Mouse (Mus musculus) hindbrain, postnatal 0 days (tissue): ENCODE data around the gene Sh2b2. TPM values are rescaled to one million over a fixed set of nuclear protein-coding genes. Genes with fewer than 3 reads are reported as not detected.
"Not testable (repeated sequence)": the region's sequence is repeated elsewhere in the genome, so short reads cannot be mapped to it uniquely, and the experiment has no call there.

ENCODE experiments used
- ATAC-seq: fragments of 200-750 bp; cut with Nextera tagmentation; 2 replicates; pipeline ENCODE4 v1.8.0; 2017; ENCODE audit warnings: mild to moderate bottlenecking, moderate TSS enrichment, moderate library complexity
- DNase-seq: peaks from one replicate; pipeline ENCODE4 v3.0.0-alpha.2; 2015; ENCODE audit warnings: low spot score
- H3K27ac ChIP-seq: fragments of 300-500 bp; sonication (generic); 2 replicates; pipeline ENCODE4 v1.5.1; 2014; ENCODE audit warnings: mild to moderate bottlenecking
- H3K27me3 ChIP-seq: fragments of 300-500 bp; sonication (generic); 2 replicates; pipeline ENCODE4 v1.6.1; 2014; ENCODE audit warnings: low read length, mixed read lengths; ENCODE audit not compliant: insufficient read depth
- H3K36me3 ChIP-seq: fragments of 300-500 bp; sonication (generic); 2 replicates; pipeline ENCODE4 v1.6.1; 2014; ENCODE audit warnings: low read length, mixed read lengths; ENCODE audit not compliant: insufficient read depth
- H3K4me1 ChIP-seq: fragments of 300-500 bp; sonication (generic); 2 replicates; pipeline ENCODE4 v1.6.1; 2014; ENCODE audit warnings: antibody characterized with exemption, low read length, mixed read lengths; ENCODE audit not compliant: insufficient read depth
- H3K4me2 ChIP-seq: fragments of 300-500 bp; sonication (generic); 2 replicates; pipeline ENCODE4 v1.6.1; 2014; ENCODE audit warnings: low read depth, mild to moderate bottlenecking, low read length, moderate library complexity, mixed read lengths
- H3K4me3 ChIP-seq: fragments of 300-500 bp; sonication (generic); 2 replicates; pipeline ENCODE4 v1.5.1; 2014; ENCODE audit warnings: low read length
- H3K9ac ChIP-seq: fragments of 300-500 bp; sonication (generic); replicated peaks from 2 replicates; pipeline ENCODE4 v1.6.1; 2014; ENCODE audit warnings: mild to moderate bottlenecking, low read length, moderate library complexity, mixed read lengths
- H3K9me3 ChIP-seq: fragments of 300-500 bp; sonication (generic); 2 replicates; pipeline ENCODE4 v1.6.1; 2016; ENCODE audit warnings: low read length, mixed read lengths
- CTCF ChIP-seq: IDR thresholded peaks from 2 replicates; pipeline ENCODE4 v1.5.1; 2016; ENCODE audit warnings: antibody characterized with exemption, control low read depth, low read depth
- whole genome bisulfite sequencing: fragments of 180-500 bp; shearing (Covaris S2); extraction: QIAGEN DNeasy Blood & Tissue Kit; methylation state at CpG from one replicate; pipeline ENCODE4 v1.1.7; 2014; 5-methylcytosine and 5-hydroxymethylcytosine counted together
- polyA plus RNA-seq: library from polyadenylated mRNA; unstranded; fragments of >200 nt; fragmentation: Nextera tagmentation; extraction: Ambion mirVana; gene quantifications from 2 replicates; pipeline ENCODE4 v1.2.1, GENCODE M21; 2015
- total RNA-seq: library from RNA; depleted of rRNA; stranded (reverse); fragments of >200 nt; gene quantifications from 2 replicates; pipeline ENCODE4 v1.2.3, GENCODE M21; 2014

Gene Sh2b2
- total and polyA plus RNA-seq, 2 experiments from 2014 or later, result 15.3 to 49.6 TPM

DNA sequence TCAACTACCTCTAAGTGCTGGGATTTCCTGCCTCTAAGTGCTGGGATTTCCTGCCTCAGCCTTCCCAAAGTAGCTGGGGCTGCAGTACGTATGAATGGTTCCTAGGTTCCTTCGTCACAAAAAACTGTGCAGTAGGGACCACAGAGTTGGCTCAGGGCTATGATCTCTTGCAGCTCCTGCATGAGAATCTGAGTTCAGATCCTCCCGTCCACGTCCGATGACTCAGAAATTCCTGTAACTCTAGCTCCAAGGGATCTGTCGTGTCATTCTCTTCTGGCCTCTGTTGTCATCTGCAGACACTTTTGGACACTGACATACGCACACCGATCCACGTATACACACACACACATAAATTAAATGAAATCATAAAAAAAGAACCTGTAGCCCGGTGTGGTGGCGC lies 33.6 kb downstream of the Sh2b2 start:
- WGBS, result 93% methylated on average over 11 of the region's 11 CpGs
- no peak for ATAC-seq

DNA sequence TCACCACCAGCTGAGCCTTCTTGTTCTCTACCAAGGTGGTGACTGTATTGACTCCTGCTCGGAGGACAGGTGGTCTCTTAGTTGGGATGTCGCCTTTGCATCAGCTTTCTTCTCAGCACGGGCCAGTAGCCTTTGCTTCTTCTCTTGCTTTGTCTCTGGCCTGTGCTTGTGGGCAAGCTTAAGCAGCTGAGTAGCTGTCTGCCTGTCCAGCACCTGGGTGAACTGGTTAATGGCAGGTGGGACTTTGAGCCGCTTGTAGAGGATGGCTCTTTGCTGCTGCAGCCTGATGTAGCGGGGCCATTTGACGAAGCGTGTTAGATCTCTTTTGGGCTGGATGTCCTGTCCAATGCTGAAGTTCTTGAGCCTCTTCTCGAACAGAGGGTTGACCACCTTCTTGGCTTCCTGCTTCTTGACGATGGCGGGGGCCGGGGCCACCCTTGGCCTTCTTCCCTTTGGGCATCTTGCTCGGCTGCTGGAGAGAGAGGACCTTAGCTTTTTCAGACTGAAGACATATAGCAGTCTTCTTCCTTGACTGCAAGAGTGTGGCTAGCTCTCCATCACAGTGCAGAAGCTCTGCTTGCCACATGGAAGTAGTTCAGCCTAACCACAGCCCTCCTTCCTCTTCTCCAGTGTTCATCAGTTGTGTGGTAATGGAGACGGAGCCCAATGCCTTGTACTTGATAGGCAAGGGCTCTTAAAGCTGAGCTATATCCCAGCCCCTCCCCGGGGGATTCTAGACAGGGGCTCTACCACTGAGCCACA lies 34.8 kb downstream of the Sh2b2 start:
- not testable (repeated sequence) for H3K27ac ChIP-seq, H3K4me3 ChIP-seq, H3K27me3 ChIP-seq, H3K36me3 ChIP-seq, H3K9ac ChIP-seq, H3K4me2 ChIP-seq, H3K9me3 ChIP-seq, DNase-seq, H3K4me1 ChIP-seq, ATAC-seq
- 94% methylated on average over 14 of the region's 14 CpGs for WGBS

More for the DNA sequence above, 33.6 kb downstream of the Sh2b2 start:
- Histone ChIP-seq H3K4me3 (no peak overlapping the region), H3K4me1 (no peaks in the 10 kb centered on the region), H3K36me3 (no peaks in the 10 kb centered on the region), H3K9ac (no peak overlapping the region), H3K4me2 (no peak overlapping the region), H3K9me3 (no peaks in the 10 kb centered on the region), H3K27me3 (no peaks in the 10 kb centered on the region), H3K27ac (no peak overlapping the region)
- TF ChIP-seq CTCF, result no peak
- no peak for DNase-seq

DNA sequence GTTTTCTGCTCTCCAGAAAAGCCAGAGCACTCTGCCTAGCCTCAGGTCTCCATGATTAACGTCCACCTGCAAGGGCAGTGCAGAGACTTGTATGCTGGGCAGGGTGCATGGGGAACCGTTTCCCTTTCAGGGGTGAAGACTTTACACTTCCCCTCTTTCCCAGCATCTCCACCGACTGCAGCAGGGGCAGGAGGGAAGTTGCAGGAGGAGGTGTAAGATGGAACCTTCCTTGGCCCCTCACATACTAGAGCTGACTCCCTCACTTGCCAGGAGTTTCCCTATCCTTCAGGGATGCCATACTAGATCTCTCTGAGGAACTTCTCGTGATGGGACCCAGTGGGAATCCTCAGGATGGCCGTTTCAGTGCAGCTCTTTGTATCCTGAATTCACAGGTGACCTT lies 35.8 kb downstream of the Sh2b2 start:
- H3K4me3 ChIP-seq, result no peak overlapping the region
- H3K27me3 ChIP-seq, result no peaks in the 10 kb centered on the region
- H3K9ac ChIP-seq, result no peak overlapping the region
- no peaks in the 10 kb centered on the region for H3K4me1 ChIP-seq
- H3K9me3 ChIP-seq, result no peaks in the 10 kb centered on the region
- H3K4me2 ChIP-seq, result no peak overlapping the region
- DNase-seq (no peak), ATAC-seq (no peak)
- WGBS, result 74% methylated on average over 5 of the region's 5 CpGs
- no peaks in the 10 kb centered on the region for H3K36me3 ChIP-seq
- H3K27ac ChIP-seq, result no peak overlapping the region
- TF ChIP-seq CTCF, result no peak

DNA sequence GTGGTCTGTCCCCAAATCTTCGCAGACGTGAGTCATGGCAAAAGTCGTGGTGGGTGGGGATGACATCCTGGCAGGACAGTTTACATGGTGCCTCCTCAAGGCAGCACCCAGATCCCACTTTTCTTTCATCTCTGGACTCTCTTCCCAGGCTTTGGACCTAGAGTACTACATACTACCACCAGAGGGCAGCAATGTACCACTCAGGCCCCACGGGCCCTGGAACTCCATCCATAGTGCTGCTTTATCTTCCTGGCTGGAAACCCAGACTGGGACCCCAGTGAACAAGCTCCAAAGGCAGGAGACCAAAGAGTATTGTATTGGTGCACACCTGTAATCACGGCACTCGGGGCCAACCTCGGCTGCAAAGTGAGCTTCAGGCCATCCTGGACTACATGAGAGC lies 44.5 kb downstream of the Sh2b2 start:
- Histone ChIP-seq H3K4me1 (peaks cover 6% of the 10 kb centered on the region; the same call in 1 of the 2 replicates), H3K27me3 (no peaks in the 10 kb centered on the region), H3K4me2 (no peak overlapping the region), H3K9me3 (no peaks in the 10 kb centered on the region), H3K9ac (no peak overlapping the region), H3K27ac (no peak overlapping the region), H3K4me3 (no peak overlapping the region), H3K36me3 (0 out of 2 replicates have a peak, but pooled peaks cover 1% of the 10 kb centered on the region)
- WGBS, result 32% methylated on average over 7 of the region's 7 CpGs
- TF ChIP-seq CTCF, result peak; percentile 96
- DNase-seq (peak; percentile 89), ATAC-seq (peak; percentile 70; the same call in 1 of the 2 replicates)

DNA sequence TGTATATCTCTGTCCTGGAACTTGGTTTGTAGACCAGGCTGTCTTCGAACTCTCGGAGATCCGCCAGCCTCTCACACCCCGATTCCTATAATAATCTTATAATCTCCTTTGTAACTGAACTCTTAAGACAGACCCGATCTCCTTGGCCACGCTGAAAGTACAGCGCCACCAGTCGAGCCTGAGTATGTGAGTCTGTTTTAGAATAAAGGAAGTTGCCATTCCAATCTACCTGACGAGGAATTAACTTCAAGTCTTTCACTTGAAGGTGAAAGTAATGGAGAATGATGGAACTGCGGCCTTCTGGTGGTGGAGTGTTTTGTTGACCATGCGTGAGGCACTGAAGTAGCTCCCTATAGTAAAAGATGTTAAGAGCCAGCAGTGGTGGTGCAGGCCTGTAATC lies 46.8 kb downstream of the Sh2b2 start:
- H3K4me2 ChIP-seq, result peak overlapping the region; percentile 97
- peak overlapping the region; percentile 92 for H3K9ac ChIP-seq
- H3K4me1 ChIP-seq, result peaks cover 6% of the 10 kb centered on the region; the same call in 1 of the 2 replicates
- ATAC-seq (no peak), DNase-seq (no peak)
- peak overlapping the region; percentile 97 for H3K4me3 ChIP-seq
- no peak overlapping the region for H3K27ac ChIP-seq
- no peaks in the 10 kb centered on the region for H3K27me3 ChIP-seq
- no peaks in the 10 kb centered on the region for H3K9me3 ChIP-seq
- H3K36me3 ChIP-seq, result peaks cover 13% of the 10 kb centered on the region; the same call in 1 of the 2 replicates
- TF ChIP-seq CTCF, result peak; percentile 27; the same call in 1 of the 2 replicates
- WGBS, result 29% methylated on average over 11 of the region's 11 CpGs

DNA sequence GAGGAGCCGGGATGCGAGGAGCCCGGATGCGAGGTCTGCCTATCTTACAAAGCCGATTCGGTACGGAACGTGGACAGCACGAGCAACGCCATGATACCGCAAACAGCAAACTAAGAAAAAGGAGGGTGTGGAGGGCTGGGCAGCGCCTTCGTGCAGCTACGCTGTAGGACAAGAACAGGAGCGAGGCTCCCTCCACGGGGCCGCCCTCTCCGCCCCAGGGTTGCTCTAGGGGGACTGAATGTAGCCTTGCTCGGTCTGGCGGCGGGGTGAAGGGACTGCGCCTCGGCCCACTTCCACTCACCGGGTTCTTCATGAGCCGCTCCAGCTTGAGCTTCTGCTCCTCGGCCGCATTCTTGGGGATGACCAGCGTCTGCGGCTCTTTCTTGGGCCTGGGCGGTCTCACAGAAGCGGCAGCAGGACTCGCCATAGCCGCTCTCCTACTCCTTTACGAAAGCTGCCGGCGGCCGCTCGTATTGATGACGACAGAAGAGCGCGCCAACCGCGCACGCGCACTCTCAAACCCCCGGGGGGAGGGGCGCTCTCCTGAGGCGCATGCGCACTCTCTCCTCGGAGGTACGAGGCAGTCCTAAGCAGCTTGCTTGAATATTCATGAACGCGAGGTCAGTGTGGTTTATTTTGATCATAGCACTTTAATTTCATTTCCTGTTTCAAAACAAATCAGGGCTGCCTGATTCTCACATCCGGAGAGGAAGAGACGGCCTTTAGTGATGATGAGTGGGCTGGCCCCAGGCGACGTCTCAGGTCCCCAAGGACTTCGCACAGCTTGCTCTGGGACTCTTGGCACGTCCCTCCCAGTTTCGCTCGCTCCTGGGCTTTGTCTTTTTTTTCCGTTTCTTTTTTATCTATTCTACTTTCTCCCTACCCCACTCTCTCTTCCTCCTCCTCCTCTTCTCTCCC lies 47.6 kb downstream of the Sh2b2 start, which contains the start of gene Prkrip1:
TSS of gene Prkrip1 (minus strand) at position 490 of the 918 bp plus-strand sequence.
- ATAC-seq (peak; percentile 90), DNase-seq (peak; percentile 98)
- peak within 1 kb of the TSS; percentile 82 for H3K27ac ChIP-seq
- TF ChIP-seq CTCF, result no peak
- peaks cover 6% of the 10 kb centered on the region; the same call in 1 of the 2 replicates for H3K4me1 ChIP-seq
- under 1% methylated on average over 62 of the region's 62 CpGs for WGBS
- H3K4me2 ChIP-seq, result peak within 1 kb of the TSS; percentile 97
- peak within 1 kb of the TSS; percentile 92 for H3K9ac ChIP-seq
- H3K4me3 ChIP-seq, result peak within 1 kb of the TSS; percentile 97
- peaks cover 20% of the 10 kb centered on the region; the same call in 1 of the 2 replicates for H3K36me3 ChIP-seq
- no peaks in the 10 kb centered on the region for H3K9me3 ChIP-seq
- no peaks in the 10 kb centered on the region for H3K27me3 ChIP-seq
